Mouse (Mus musculus) liver, embryonic 15.5 days (tissue): ENCODE measurements around the gene Rnf43. TPM values are rescaled to one million over a fixed set of nuclear protein-coding genes. Genes with fewer than 3 reads are reported as not detected.

Source experiments
- ATAC-seq: fragments of 200-750 bp; cut with Nextera tagmentation; 2 replicates; pipeline ENCODE4 v1.8.0; 2017; ENCODE audit warnings: moderate number of reproducible peaks, mild to moderate bottlenecking, moderate library complexity; ENCODE audit not compliant: insufficient read depth
- H3K27ac ChIP-seq: fragments of 300-500 bp; sonication (generic); replicated peaks from 2 replicates; pipeline ENCODE4 v1.5.1; 2015; ENCODE audit warnings: mild to moderate bottlenecking, inconsistent platforms
- H3K27me3 ChIP-seq: fragments of 300-500 bp; sonication (generic); 2 replicates; pipeline ENCODE4 v1.6.1; 2015; ENCODE audit warnings: mild to moderate bottlenecking, inconsistent platforms
- H3K36me3 ChIP-seq: fragments of 300-500 bp; sonication (generic); replicated peaks from 2 replicates; pipeline ENCODE4 v1.6.1; 2015; ENCODE audit warnings: moderate library complexity, mild to moderate bottlenecking, inconsistent platforms
- H3K4me1 ChIP-seq: fragments of 300-500 bp; sonication (generic); replicated peaks from 2 replicates; pipeline ENCODE4 v1.6.1; 2015; ENCODE audit warnings: inconsistent platforms
- H3K4me2 ChIP-seq: fragments of 300-500 bp; sonication (generic); 2 replicates; pipeline ENCODE4 v1.6.1; 2015; ENCODE audit warnings: moderate library complexity, mild to moderate bottlenecking, inconsistent platforms
- H3K4me3 ChIP-seq: fragments of 300-500 bp; sonication (generic); replicated peaks from 2 replicates; pipeline ENCODE4 v1.5.1; 2015; ENCODE audit warnings: mild to moderate bottlenecking, inconsistent platforms
- H3K9ac ChIP-seq: fragments of 300-500 bp; sonication (generic); 2 replicates; pipeline ENCODE4 v1.6.1; 2015; ENCODE audit warnings: moderate library complexity, mild to moderate bottlenecking, inconsistent platforms
- H3K9me3 ChIP-seq: fragments of 300-500 bp; sonication (generic); replicated peaks from 2 replicates; pipeline ENCODE4 v1.6.1; 2016; ENCODE audit warnings: inconsistent platforms
- WGBS: fragments of 180-500 bp; shearing (Covaris S2); methylation state at CpG from one replicate; pipeline ENCODE4 v1.1.7; 2015; ENCODE audit warnings: mixed read lengths; ENCODE audit not compliant: insufficient replicate concordance; 5-methylcytosine and 5-hydroxymethylcytosine counted together
- polyA plus RNA-seq: library from polyadenylated mRNA; unstranded; fragments of >200 nt; fragmentation: Nextera tagmentation; extraction: Ambion mirVana; gene quantifications from 2 replicates; pipeline ENCODE4 v1.2.1, GENCODE M21; 2015

The Rnf43 gene
- polyA plus RNA-seq, 1 experiment from 2014 or later = 5.0 TPM

GRCm38 (mm10) chr11:87709513-87710261, 47.2 kb downstream of the Rnf43 start:
- H3K36me3 ChIP-seq = no peaks in the 10 kb centered on the region
- H3K4me2 ChIP-seq = peak overlapping the region; percentile 63
- no peak overlapping the region for H3K27ac ChIP-seq
- peak overlapping the region; percentile 25 for H3K9ac ChIP-seq
- ATAC-seq = no peak
- 10% methylated on average over 21 of the region's 21 CpGs for WGBS
- peak overlapping the region; percentile 36 for H3K4me3 ChIP-seq
- H3K27me3 ChIP-seq = no peaks in the 10 kb centered on the region
- H3K4me1 ChIP-seq = peaks cover 89% of the 10 kb centered on the region
- no peaks in the 10 kb centered on the region for H3K9me3 ChIP-seq

- H3K4me1 ChIP-seq = peaks cover 89% of the 10 kb centered on the region
- H3K27me3 ChIP-seq = no peaks in the 10 kb centered on the region
- ATAC-seq = no peak
- peak overlapping the region; percentile 25; the same call in 1 of the 2 replicates for H3K9ac ChIP-seq
- H3K9me3 ChIP-seq = no peaks in the 10 kb centered on the region
- peak overlapping the region; percentile 63 for H3K4me2 ChIP-seq
- peak overlapping the region; percentile 36 for H3K4me3 ChIP-seq
- no peak overlapping the region for H3K27ac ChIP-seq
- H3K36me3 ChIP-seq = no peaks in the 10 kb centered on the region
- WGBS = 60% methylated on average over 7 of the region's 7 CpGs
Observed at GRCm38 (mm10) chr11:87710262-87710615, 47.7 kb downstream of the Rnf43 start.

DNA sequence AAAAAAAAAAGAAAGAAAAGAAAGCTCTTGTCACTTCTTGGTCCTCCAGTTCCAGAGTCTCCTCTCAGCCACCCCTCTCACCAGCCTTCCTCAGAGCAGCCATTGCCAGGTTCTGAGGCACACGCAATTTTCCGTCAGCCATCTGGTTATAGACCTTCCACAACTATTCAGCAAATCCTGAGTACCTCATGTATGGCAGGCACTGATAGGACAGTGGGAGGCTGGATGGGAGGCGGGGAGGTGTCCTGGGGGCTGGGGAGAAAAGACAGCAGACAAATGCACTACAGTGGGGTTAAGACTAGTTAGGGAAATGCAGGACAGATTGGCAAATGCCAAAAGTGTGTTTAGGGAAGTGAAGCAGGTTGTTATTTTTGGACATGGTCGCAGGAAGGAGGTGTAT, 49.7 kb downstream of the Rnf43 start:
- no peaks in the 10 kb centered on the region for H3K27me3 ChIP-seq
- no peak overlapping the region for H3K4me2 ChIP-seq
- no peak overlapping the region for H3K9ac ChIP-seq
- no peak overlapping the region for H3K4me3 ChIP-seq
- peak; percentile 20; the same call in 1 of the 2 replicates for ATAC-seq
- peaks cover 88% of the 10 kb centered on the region for H3K4me1 ChIP-seq
- H3K27ac ChIP-seq = no peak overlapping the region
- no peaks in the 10 kb centered on the region for H3K36me3 ChIP-seq
- H3K9me3 ChIP-seq = no peaks in the 10 kb centered on the region
- 30% methylated on average over 4 of the region's 4 CpGs for WGBS

DNA sequence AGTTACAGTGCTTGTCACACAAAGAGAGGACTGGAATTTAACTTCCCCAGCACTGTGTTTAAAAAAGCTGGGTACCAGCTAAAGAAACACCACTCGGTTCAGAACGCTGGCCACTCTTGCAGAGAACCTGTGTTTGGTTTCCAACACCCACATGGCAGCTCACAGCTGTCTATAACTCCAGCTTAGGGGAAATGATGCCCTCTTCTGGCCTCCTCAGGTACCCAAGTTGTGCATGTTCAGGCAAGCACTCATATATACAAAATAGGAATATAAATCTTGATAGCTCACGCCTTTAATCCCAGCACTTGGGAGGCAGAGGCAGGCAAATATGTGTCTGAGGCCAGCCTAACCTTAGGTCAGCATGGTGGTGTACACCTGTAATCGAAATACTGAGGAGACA, 53.5 kb downstream of the Rnf43 start:
- Histone ChIP-seq H3K4me3 (no peak overlapping the region), H3K4me2 (no peak overlapping the region), H3K4me1 (peaks cover 68% of the 10 kb centered on the region), H3K36me3 (peaks cover 4% of the 10 kb centered on the region; the same call in 1 of the 2 replicates), H3K9ac (no peak overlapping the region), H3K27ac (no peak overlapping the region), H3K27me3 (no peaks in the 10 kb centered on the region), H3K9me3 (no peaks in the 10 kb centered on the region)
- WGBS = 71% methylated on average over 4 of the region's 4 CpGs
- no peak for ATAC-seq

DNA sequence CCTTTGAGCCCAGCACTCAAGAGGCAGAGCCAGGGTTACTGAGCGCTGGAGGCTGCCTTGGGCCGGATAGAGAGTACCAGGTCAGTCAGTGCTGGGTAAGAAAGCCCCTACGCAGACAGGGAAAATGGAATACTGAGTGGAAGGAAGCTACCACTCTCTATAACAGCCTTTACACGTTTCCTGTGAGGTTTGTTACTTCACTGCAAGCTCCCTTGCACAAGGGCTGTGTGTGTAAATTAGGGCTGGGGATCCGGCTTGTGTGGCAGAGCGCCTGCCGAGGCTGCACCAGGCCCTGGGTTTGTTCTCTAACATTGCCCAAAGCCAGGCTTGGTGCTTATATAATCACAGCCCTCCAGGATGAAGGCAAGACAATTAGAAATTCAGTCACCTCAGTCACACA, 57.0 kb downstream of the Rnf43 start:
- Histone ChIP-seq H3K4me1 (peaks cover 51% of the 10 kb centered on the region), H3K27ac (no peak overlapping the region; the same call in 1 of the 2 replicates)
- 66% methylated on average over 7 of the region's 7 CpGs for WGBS

DNA sequence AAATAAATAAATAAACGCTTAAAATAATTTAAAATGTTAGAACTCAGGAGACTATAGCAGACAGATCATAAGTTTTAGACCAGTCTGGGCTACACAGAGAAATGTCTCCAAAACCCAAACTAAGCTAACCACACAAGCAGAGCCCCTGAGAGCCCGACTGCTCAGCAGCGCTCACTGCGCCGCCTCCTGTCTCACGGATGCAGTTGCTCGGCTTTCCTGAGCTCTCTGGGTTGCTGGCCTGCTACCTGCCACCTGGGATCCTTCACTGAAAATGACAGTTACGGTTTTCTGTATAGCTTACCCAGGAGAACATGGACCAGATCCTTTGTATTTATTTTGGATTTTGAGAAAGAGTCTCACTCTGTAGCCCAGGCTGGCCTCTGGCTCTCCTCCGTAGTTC, 57.8 kb downstream of the Rnf43 start:
- H3K9me3 ChIP-seq = no peaks in the 10 kb centered on the region
- H3K27ac ChIP-seq = peak overlapping the region; percentile 51
- no peak overlapping the region for H3K9ac ChIP-seq
- no peak overlapping the region for H3K4me3 ChIP-seq
- H3K27me3 ChIP-seq = no peaks in the 10 kb centered on the region
- peaks cover 51% of the 10 kb centered on the region for H3K4me1 ChIP-seq
- WGBS = 71% methylated on average over 9 of the region's 9 CpGs
- no peak overlapping the region for H3K4me2 ChIP-seq
- no peak for ATAC-seq
- H3K36me3 ChIP-seq = peaks cover 4% of the 10 kb centered on the region; the same call in 1 of the 2 replicates

More for the DNA sequence above, 57.0 kb downstream of the Rnf43 start:
- Histone ChIP-seq H3K4me2 (no peak overlapping the region; the same call in 1 of the 2 replicates), H3K9me3 (no peaks in the 10 kb centered on the region), H3K36me3 (peaks cover 4% of the 10 kb centered on the region; the same call in 1 of the 2 replicates), H3K9ac (no peak overlapping the region), H3K27me3 (no peaks in the 10 kb centered on the region), H3K4me3 (no peak overlapping the region)
- ATAC-seq = no peak

DNA sequence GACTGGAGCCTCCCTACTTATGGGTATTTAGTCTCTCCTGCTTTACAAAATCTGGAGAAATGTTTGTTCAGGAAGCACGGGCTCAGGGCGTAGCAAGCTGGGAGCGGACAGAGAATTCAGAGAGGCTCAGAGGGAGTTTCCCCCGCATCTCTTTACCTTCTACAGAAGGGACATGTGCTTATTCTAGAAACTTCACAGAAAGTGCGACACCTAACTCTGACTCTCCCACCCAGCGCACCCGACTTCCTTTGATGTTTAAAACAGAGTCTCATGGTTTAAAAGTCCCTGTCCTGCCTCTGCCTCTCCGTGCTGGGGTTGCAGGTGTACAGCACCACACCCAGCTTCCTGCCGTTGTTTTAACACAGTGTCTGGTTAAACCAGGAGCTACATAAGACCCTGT, 58.3 kb downstream of the Rnf43 start:
- Histone ChIP-seq H3K4me1 (peaks cover 56% of the 10 kb centered on the region), H3K27me3 (no peaks in the 10 kb centered on the region), H3K36me3 (peaks cover 4% of the 10 kb centered on the region; the same call in 1 of the 2 replicates), H3K9ac (no peak overlapping the region), H3K9me3 (no peaks in the 10 kb centered on the region), H3K27ac (no peak overlapping the region), H3K4me2 (no peak overlapping the region), H3K4me3 (no peak overlapping the region)
- WGBS = 63% methylated on average over 9 of the region's 9 CpGs
- no peak for ATAC-seq

- Histone ChIP-seq H3K4me2 (no peak overlapping the region), H3K4me1 (peaks cover 59% of the 10 kb centered on the region), H3K27me3 (no peaks in the 10 kb centered on the region), H3K27ac (no peak overlapping the region), H3K36me3 (peaks cover 4% of the 10 kb centered on the region; the same call in 1 of the 2 replicates), H3K9me3 (no peaks in the 10 kb centered on the region), H3K9ac (no peak overlapping the region), H3K4me3 (no peak overlapping the region)
- no peak for ATAC-seq
- WGBS = 62% methylated on average over 3 of the region's 3 CpGs
Observed at GRCm38 (mm10) chr11:87722168-87722567, 59.6 kb downstream of the Rnf43 start.

- H3K9me3 ChIP-seq = no peaks in the 10 kb centered on the region
- H3K4me3 ChIP-seq = no peak overlapping the region
- ATAC-seq = no peak
- no peaks in the 10 kb centered on the region for H3K27me3 ChIP-seq
- no peak overlapping the region for H3K4me2 ChIP-seq
- H3K9ac ChIP-seq = no peak overlapping the region
- no peak overlapping the region for H3K27ac ChIP-seq
- peaks cover 66% of the 10 kb centered on the region for H3K4me1 ChIP-seq
- 81% methylated on average over 4 of the region's 4 CpGs for WGBS
- H3K36me3 ChIP-seq = peaks cover 4% of the 10 kb centered on the region; the same call in 1 of the 2 replicates
Observed at GRCm38 (mm10) chr11:87722891-87723290, 60.4 kb downstream of the Rnf43 start.

GRCm38 (mm10) chr11:87725515-87725914, 63.0 kb downstream of the Rnf43 start:
- ATAC-seq = no peak
- H3K27ac ChIP-seq = peak overlapping the region; percentile 96
- H3K9ac ChIP-seq = peak overlapping the region; percentile 77

DNA sequence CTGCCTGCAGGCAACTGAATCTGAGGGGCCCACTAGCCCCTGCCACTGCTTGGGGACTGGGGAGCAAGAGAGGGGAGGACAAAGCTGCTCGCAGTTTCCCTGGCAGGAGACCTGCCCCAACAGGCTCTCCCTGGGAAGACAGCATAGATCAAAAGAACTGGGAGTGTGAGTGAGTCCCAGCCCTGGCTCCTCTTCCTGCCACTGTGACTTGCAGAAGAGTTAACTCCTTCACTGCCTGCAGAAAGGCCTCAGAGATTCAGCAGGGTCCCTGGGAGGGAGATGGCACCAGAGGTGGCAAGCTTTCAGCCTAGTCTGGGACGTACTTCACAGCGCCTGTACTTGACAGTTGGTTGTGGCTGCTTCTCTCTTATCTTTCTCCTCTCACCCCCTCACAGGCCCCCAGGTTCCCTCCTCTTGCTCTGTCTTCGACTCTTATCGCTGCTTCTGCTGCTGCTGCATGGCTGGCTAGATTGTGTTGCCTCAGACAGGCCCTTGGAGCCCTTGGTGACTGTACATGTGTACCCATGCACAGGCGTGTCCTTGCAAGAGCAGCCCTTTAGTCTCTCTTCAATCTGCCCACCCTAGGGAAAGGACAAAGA, 63.5 kb downstream of the Rnf43 start:
- Histone ChIP-seq H3K4me1 (peaks cover 78% of the 10 kb centered on the region), H3K4me3 (peak overlapping the region; percentile 41), H3K9me3 (no peaks in the 10 kb centered on the region), H3K27ac (peak overlapping the region; percentile 96), H3K4me2 (peak overlapping the region; percentile 77), H3K9ac (peak overlapping the region; percentile 77), H3K27me3 (no peaks in the 10 kb centered on the region), H3K36me3 (peaks cover 2% of the 10 kb centered on the region)
- ATAC-seq = peak; percentile 93
- 7% methylated on average over 6 of the region's 6 CpGs for WGBS

More at GRCm38 (mm10) chr11:87725515-87725914, 63.0 kb downstream of the Rnf43 start:
- Histone ChIP-seq H3K36me3 (no peaks in the 10 kb centered on the region), H3K4me2 (peak overlapping the region; percentile 77), H3K9me3 (no peaks in the 10 kb centered on the region), H3K4me3 (peak overlapping the region; percentile 41), H3K4me1 (peaks cover 78% of the 10 kb centered on the region), H3K27me3 (no peaks in the 10 kb centered on the region)
